Mouse (Mus musculus): Measurements from ENCODE around the gene Rnf34. TPM values are rescaled to one million over a fixed set of nuclear protein-coding genes. Genes with fewer than 3 reads are reported as not detected.

Gene Rnf34
- polyA plus RNA-seq, 2 experiments: 6.6 to 12.2 TPM

GRCm38 (mm10) chr5:122841126-122841525, 8.7 kb upstream of the Rnf34 start:
- no peak overlapping the region for H3K4me3 ChIP-seq (ENCODE audit: insufficient read depth in 1 of 2, low read depth in 2 of 2, low read length in 2 of 2)
- no peaks in the 10 kb centered on the region for H3K36me3 ChIP-seq (replicated peaks; ENCODE audit: control insufficient read depth, insufficient read depth, low read depth)
- no peak overlapping the region for H3K27ac ChIP-seq
- H3K27me3 ChIP-seq (ENCODE audit: control insufficient read depth, insufficient read depth, low read length): no peaks in the 10 kb centered on the region
- no peak overlapping the region for H3K4me2 ChIP-seq (ENCODE audit: low read depth)
- 73% methylated on average over 2 of the region's 2 CpGs for WGBS (ENCODE audit: insufficient replicate concordance)
- H3K9me3 ChIP-seq (ENCODE audit: control insufficient read depth, low read length): no peaks in the 10 kb centered on the region
- H3K4me1 ChIP-seq (replicated peaks; ENCODE audit: control insufficient read depth in 2 of 2, insufficient read depth in 2 of 2, low read length in 1 of 2): no peaks in the 10 kb centered on the region
- no peak for DNase-seq (ENCODE audit: low read depth in 3 of 3, low spot score in 3 of 3)
- no peak for TF ChIP-seq EP300 (IDR thresholded peaks at IDR 0.05; ENCODE audit: low read depth)
- no peak overlapping the region for H3K9ac ChIP-seq (replicated peaks)
- no peak for ATAC-seq (ENCODE audit: insufficient read depth)

- ATAC-seq (ENCODE audit: insufficient read depth) (no peak), DNase-seq (ENCODE audit: low read depth in 3 of 3, low spot score in 3 of 3) (no peak)
- Histone ChIP-seq H3K9ac (replicated peaks) (no peak overlapping the region), H3K27ac (no peak overlapping the region), H3K27me3 (ENCODE audit: control insufficient read depth, insufficient read depth, low read length) (no peaks in the 10 kb centered on the region), H3K4me3 (ENCODE audit: insufficient read depth in 1 of 2, low read depth in 2 of 2, low read length in 2 of 2) (no peak overlapping the region), H3K36me3 (replicated peaks; ENCODE audit: control insufficient read depth, insufficient read depth, low read depth) (no peaks in the 10 kb centered on the region), H3K4me2 (ENCODE audit: low read depth) (no peak overlapping the region), H3K4me1 (replicated peaks; ENCODE audit: control insufficient read depth in 2 of 2, insufficient read depth in 2 of 2, low read length in 1 of 2) (no peaks in the 10 kb centered on the region), H3K9me3 (ENCODE audit: control insufficient read depth, low read length) (no peaks in the 10 kb centered on the region)
- WGBS (ENCODE audit: insufficient replicate concordance): 45% methylated on average over 5 of the region's 5 CpGs
- no peak for TF ChIP-seq CTCF (IDR thresholded peaks at IDR 0.05; ENCODE audit: low read depth)
- TF ChIP-seq EP300 (IDR thresholded peaks at IDR 0.05; ENCODE audit: low read depth): no peak
Observed at GRCm38 (mm10) chr5:122843799-122844198, 6.0 kb upstream of the Rnf34 start.

- DNase-seq (ENCODE audit: low read depth in 3 of 3, low spot score in 3 of 3) (peak in 2 of 3 experiments; percentile 30 to 58), ATAC-seq (ENCODE audit: insufficient read depth) (peak; percentile 71)
- peak overlapping the region; percentile 88 for H3K9ac ChIP-seq (replicated peaks)
- H3K36me3 ChIP-seq (replicated peaks; ENCODE audit: control insufficient read depth, insufficient read depth, low read depth): no peaks in the 10 kb centered on the region
- peak overlapping the region; percentile 91 for H3K4me2 ChIP-seq (ENCODE audit: low read depth)
- peak overlapping the region; percentile 86 for H3K27ac ChIP-seq
- no peaks in the 10 kb centered on the region for H3K27me3 ChIP-seq (ENCODE audit: control insufficient read depth, insufficient read depth, low read length)
- H3K9me3 ChIP-seq (ENCODE audit: control insufficient read depth, low read length): no peaks in the 10 kb centered on the region
- TF ChIP-seq CTCF (IDR thresholded peaks at IDR 0.05; ENCODE audit: low read depth) (peak; percentile 65), EP300 (IDR thresholded peaks at IDR 0.05; ENCODE audit: low read depth) (no peak)
- peaks cover 14 to 15% of the 10 kb centered on the region in 2 experiments for H3K4me1 ChIP-seq (replicated peaks; ENCODE audit: control insufficient read depth in 2 of 2, insufficient read depth in 2 of 2, low read length in 1 of 2)
- peak overlapping the region; percentile 82 to 84 for H3K4me3 ChIP-seq (ENCODE audit: insufficient read depth in 1 of 2, low read depth in 2 of 2, low read length in 2 of 2)
- WGBS (ENCODE audit: insufficient replicate concordance): under 1% methylated on average over 38 of the region's 38 CpGs
Observed at GRCm38 (mm10) chr5:122850319-122851002, 613 bp downstream of the Rnf34 start.

- Histone ChIP-seq H3K9me3 (ENCODE audit: control insufficient read depth, low read length) (no peaks in the 10 kb centered on the region), H3K4me2 (ENCODE audit: low read depth) (no peak overlapping the region), H3K27ac (no peak overlapping the region), H3K4me1 (replicated peaks; ENCODE audit: control insufficient read depth in 2 of 2, insufficient read depth in 2 of 2, low read length in 1 of 2) (peaks cover 14 to 15% of the 10 kb centered on the region in 2 experiments), H3K27me3 (ENCODE audit: control insufficient read depth, insufficient read depth, low read length) (no peaks in the 10 kb centered on the region), H3K4me3 (ENCODE audit: insufficient read depth in 1 of 2, low read depth in 2 of 2, low read length in 2 of 2) (no peak overlapping the region), H3K36me3 (replicated peaks; ENCODE audit: control insufficient read depth, insufficient read depth, low read depth) (no peaks in the 10 kb centered on the region), H3K9ac (replicated peaks) (no peak overlapping the region; the same call in 1 of the 2 replicates)
- ATAC-seq (ENCODE audit: insufficient read depth) (no peak), DNase-seq (ENCODE audit: low read depth in 3 of 3, low spot score in 3 of 3) (no peak)
- WGBS (ENCODE audit: insufficient replicate concordance): 44% methylated on average over 2 of the region's 2 CpGs
- TF ChIP-seq CTCF (IDR thresholded peaks at IDR 0.05; ENCODE audit: low read depth) (no peak), EP300 (IDR thresholded peaks at IDR 0.05; ENCODE audit: low read depth) (no peak)
Observed at GRCm38 (mm10) chr5:122852611-122853010, 2.8 kb downstream of the Rnf34 start.

- DNase-seq (ENCODE audit: low read depth in 3 of 3, low spot score in 3 of 3) (no peak), ATAC-seq (ENCODE audit: insufficient read depth) (no peak)
- no peak overlapping the region for H3K27ac ChIP-seq
- no peaks in the 10 kb centered on the region for H3K36me3 ChIP-seq (replicated peaks; ENCODE audit: control insufficient read depth, insufficient read depth, low read depth)
- H3K4me3 ChIP-seq (ENCODE audit: insufficient read depth in 1 of 2, low read depth in 2 of 2, low read length in 2 of 2): no peak overlapping the region
- TF ChIP-seq CTCF (IDR thresholded peaks at IDR 0.05; ENCODE audit: low read depth) (no peak), EP300 (IDR thresholded peaks at IDR 0.05; ENCODE audit: low read depth) (no peak)
- no peak overlapping the region for H3K9ac ChIP-seq (replicated peaks)
- H3K4me2 ChIP-seq (ENCODE audit: low read depth): no peak overlapping the region
- H3K4me1 ChIP-seq (replicated peaks; ENCODE audit: control insufficient read depth in 2 of 2, insufficient read depth in 2 of 2, low read length in 1 of 2): peaks cover 7 to 9% of the 10 kb centered on the region in 2 experiments
- H3K27me3 ChIP-seq (ENCODE audit: control insufficient read depth, insufficient read depth, low read length): no peaks in the 10 kb centered on the region
- no peaks in the 10 kb centered on the region for H3K9me3 ChIP-seq (ENCODE audit: control insufficient read depth, low read length)
- WGBS (ENCODE audit: insufficient replicate concordance): 39% methylated on average over 3 of the region's 3 CpGs
Observed at GRCm38 (mm10) chr5:122855858-122856257, 6.0 kb downstream of the Rnf34 start.
